Mouse (Mus musculus) frontal cortex, postnatal 10 days (tissue): Measurements from ENCODE around the gene Heatr3.
"Not testable (repeated sequence)": the region's sequence is repeated elsewhere in the genome, so short reads cannot be mapped to it uniquely, and the experiment has no call there.

Source experiments
- DNase-seq, 2 experiments: peaks; one replicate each; pipeline ENCODE4 v3.0.0; 2022; ENCODE audit warnings: low spot score in 2 of 2, mixed read lengths in 1 of 2

The Heatr3 gene

DNA sequence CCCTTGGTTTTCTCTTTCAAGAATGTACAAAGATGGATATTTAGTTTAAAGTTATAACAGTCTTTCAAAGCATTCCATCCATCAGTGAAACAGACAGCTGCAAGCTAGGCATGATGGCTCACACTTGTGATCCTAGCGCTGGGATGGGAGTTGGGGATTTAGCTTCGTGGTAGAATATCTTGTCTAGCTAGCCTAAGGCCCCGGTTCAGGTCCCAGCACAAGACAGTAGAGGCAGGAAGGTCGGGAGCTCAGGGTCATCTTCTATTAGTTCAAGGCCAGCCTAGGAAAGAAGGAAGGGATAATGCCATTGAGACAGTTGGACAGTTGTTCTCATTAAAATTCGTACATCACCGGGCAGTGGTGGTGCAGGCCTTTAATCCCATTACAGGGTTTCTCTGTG is 48.1 kb downstream of the Heatr3 start:
- DNase-seq = no peak

DNA sequence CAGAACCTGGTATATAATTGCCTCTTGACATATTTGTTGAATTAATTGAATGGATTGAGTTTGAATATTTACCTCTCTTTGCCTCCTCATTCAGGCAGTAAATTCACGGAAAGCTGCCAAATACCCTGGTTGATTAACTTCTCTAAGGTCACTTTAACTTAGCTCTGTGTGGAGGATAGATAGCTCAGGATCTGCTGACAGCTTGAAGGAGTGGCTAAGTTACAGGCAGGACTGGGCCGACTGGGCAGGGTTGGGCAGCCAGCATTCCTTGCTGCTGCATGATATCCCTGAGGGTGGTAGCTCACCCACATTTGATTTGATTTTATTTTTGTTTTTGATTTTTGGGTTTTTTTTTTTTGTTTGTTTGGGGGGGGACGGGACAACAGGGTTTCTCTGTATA is 59.7 kb downstream of the Heatr3 start:
- no peak for DNase-seq

DNA sequence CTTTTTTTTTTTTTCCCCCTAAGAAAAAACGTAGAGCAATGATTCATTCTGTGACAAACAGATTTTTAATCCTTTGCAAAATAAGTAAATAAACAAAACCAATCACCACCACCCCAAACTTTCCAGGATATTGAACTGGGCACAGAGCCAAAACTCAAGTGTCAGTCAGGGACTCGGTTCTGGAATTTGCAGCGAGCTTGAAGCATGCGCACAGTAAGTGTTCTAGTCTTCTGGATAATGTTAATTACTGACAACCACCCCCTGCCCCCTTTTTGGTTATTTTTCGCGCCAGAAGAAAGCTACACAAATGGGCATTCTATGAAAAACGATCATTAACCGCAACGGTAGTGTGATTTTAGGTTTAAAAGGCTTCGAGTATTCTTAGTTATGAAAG is 60.9 kb downstream of the Heatr3 start:
- DNase-seq = peak in 1 of 2 experiments; percentile 37

DNA sequence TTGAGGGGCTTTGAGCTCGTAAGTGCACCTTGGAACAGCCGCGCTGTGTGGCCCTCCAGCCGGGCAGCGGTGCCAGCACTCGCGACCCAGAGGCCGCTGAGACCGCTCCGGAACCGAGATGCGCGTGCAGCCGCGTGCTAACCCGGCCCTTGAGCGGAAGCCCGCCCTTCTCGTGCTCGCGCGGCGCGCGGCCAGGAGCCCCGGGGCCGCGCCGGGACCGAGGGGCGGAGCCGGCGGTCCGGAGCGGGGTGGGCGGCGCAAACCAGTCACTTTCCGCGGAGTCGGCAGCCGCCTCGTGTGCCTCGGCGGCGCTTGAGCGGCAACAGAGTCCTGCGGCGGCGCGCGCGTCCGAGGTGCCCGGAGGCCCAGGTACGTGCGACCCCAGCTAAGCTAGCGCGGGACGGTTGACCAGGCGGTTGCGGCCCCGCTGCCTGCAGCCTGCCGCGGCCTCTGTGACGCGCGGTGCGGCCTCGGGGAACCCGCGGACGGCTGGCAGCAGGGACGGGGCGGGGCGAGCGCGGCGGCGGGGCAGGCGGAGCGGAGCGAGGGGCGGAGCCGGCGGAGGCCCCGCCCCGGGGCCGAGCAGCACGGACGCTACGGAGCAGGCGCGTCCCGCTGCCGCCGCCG is 61.4 kb downstream of the Heatr3 start, which contains the start of gene Tent4b:
Gene Tent4b (plus strand): TSS at position 269 of the 627 bp plus-strand sequence.
- peak; percentile 85 to 93 for DNase-seq

DNA sequence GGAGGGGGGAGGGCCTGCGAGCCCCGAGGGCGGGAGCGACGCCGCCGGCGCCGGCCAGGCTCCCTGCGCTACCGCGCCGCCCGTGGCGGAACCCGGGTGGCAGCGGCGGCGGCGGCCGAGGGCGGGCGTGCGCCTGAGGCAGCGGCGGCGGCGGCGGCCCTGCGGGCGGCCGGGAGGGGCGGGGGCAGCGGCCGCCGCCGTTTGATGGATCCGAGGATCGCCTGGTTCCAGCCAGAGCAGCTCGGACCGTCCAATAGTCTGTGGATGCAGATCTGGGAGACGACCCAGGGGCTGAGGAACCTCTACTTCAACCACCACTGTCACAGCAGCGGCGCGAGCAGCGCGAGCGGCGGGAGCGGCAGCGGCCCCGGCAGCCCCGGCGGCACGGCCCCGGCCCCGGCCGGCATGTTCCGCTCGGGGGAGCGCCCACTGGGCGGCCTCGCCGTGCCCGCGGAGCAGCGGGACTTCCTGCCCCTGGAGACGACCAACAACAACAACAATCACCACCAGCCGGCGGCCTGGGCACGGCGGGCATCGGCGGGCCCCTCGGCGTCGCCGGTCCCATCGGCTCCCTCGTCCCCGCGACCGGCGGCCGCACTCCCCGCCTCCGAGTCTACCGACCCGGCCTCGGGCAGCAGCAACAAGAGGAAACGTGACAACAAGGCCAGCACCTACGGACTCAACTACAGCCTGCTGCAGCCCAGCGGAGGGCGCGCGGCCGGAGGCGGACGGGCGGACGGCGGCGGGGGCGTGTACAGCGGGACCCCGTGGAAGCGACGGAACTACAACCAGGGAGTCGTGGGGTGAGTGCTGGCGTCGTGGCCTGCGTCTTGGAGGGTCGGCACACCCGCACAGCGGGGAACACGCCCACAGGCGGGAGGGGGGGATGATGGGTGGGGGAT is 62.3 kb downstream of the Heatr3 start:
- DNase-seq = peak; percentile 41 to 48

DNA sequence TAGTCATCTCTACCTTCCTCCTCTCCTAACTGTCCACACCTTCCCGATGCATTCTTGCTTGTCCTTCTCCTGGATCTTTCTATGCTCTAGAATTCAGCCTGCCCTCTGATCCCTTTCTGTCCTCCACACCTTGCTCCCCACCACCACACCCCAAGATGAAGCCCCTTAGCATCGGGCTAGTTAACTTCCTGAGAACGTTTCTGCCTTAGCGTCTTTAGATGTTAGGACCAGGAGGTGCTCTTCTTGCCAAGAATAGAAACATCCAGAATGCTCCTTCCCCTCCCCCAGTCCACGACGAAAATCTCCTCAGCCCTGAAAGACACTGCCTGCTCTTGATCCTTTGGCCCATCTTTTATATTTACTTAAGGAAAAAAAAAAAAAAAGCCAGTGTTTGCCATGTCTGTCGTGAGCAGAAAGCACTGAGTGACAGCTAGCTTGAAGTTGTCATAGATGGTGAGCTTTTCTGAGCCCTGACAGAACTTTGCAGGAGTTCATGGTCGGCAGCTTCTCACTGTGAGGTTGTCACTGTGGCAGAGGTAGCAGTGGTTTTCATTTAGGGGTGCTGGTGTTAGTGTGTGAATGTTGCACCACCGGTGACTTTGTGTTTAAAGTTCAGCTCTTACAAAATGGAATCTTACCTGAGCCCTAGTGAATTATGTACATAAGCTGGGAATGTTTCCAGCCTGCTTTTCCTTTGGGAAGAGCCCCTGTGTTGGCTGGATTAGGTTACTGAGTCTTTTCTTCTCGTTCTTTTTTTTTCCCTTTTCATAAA is 63.3 kb downstream of the Heatr3 start:
- DNase-seq = no peak

DNA sequence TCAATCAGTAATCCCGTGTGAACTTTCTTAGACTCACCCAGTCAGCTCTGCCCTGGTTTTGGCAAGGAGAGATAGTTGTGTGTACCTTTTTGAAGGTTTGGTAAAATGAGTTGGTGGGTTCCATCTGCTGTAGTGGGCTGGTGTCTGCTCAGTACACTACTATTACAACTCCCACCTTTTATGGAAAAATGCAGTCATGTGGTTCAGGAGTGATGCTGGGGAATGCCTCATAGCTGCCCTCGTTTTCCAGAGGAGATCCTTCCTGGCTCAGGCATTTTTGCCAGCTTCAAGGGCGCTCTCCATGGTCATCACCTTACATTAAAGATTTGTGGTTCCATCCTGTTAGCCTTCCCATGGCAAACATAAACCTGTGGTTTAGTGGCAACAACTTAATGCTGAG is 64.0 kb downstream of the Heatr3 start:
- no peak for DNase-seq

DNA sequence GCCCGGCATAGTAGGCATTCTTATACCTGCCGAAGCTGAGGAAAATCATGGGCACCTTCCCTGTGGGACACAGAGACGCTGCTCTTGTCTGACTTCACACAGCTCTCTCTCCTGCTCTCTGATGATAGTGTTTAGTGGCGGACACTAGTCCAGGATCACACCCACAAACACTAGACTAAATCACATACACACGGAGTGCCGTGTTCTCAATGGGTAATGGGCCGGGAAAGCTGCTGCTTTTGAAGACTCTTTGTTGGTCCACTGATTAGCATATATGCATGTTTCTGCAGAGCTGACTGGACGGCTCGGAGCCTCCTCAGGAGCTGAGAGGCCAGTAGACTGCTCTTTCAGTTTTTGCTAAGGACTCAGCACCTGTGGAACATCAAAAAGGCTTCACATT is 68.4 kb downstream of the Heatr3 start:
- DNase-seq = no peak

DNA sequence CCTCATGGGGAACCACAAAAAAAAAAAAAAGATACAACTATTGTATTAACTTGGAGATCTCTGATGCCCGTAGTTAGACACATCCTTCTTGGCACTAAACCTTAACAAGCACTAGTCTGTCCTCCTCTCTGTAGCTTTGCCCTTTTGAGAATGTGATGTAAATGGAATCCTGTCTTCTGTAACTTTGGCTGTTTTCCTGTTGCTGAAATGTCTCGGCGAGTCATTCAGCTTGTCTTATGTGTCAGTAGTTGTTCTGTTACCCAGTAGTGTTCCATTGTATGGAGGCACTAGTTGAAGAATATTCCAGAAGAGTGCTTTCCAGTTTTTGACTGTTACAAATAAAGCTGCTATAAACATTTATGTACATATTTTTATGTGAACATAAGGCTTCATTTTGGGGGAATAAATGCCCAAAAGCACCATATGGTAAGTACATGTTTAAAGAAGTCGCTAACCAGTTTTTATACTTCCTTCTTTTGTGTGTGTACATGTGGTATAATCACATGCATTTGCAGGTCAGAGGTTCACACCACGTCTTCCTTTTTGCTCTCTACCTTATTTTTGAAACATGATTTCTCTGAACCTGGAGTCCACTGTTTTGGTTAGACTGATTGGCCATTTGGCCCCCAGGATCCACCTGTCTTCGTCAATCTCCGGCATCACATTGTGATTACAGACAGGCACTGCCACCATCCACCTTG is 69.6 kb downstream of the Heatr3 start:
- no peak for DNase-seq

DNA sequence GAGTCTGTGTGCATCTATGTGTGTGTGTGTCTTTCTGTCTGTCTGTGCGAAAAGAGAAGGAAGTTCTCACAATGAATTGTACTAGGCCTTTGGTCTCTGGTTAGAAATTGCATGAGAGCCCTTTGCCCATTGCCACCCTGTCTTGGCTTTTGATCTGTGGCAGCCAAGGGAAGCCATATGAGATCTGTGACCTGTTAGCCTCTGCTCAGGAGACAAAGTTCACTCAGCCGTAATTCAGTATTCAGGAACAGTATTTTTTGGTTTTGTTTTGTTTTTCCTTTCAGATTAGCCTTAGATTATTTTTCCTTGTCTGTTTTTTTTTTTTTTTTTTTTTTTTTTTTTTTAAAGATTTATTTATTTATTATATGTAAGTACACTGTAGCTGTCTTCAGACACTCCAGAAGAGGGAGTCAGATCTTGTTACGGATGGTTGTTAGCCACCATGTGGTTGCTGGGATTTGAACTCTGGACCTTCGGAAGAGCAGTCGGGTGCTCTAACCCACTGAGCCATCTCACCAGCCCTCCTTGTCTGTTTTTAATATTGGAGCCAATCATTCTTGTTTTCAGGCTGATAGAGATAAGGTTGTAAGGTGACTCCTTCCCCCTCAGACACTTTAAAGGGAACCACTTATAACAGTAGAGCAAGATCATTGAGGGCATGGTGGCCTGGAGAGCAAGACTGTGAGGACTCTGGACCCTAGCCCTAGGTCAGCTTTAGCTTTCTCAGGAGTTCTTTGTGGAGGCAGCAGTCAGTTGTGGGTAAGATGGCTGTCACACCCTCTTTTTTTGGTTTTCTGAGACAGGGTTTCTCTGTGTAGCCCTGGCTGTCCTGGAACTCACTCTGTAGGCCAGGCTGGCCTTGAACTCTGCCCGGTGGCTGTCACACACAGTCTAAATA is 72.5 kb downstream of the Heatr3 start:
- not testable (repeated sequence) for DNase-seq

DNA sequence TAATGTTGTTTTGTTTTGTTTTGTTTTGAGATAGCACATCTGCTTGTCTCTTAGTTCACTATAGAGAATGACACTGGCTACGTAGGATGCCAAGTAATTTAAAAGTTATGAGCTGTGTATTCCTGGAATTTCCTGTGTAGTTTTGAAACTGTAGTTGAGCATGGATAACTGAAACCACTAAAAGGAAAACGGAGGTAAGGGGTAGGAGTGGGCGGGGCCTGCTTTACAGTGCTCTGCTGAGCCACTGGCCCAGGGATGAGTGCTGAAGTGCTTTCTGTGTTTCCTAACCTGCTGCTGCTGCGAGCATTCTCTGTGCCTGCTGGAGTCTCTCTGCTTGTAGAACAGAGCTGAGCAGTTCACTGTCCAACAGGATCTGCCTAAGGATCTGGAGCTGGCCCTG is 83.7 kb downstream of the Heatr3 start:
- DNase-seq = no peak
